Mouse (Mus musculus) neural tube, embryonic 13.5 days (tissue): Measurements from ENCODE around the gene Hoxd8. TPM values are rescaled to one million over a fixed set of nuclear protein-coding genes. Genes with fewer than 3 reads are reported as not detected.

Experiments used
- ATAC-seq: fragments of 200-750 bp; cut with Nextera tagmentation; 2 replicates; pipeline ENCODE4 v1.8.0; 2017; ENCODE audit warnings: low read depth, mild to moderate bottlenecking, moderate TSS enrichment, moderate library complexity
- H3K27ac ChIP-seq: fragments of 300-500 bp; sonication (generic); replicated peaks from 2 replicates; pipeline ENCODE4 v1.5.1; 2015; ENCODE audit warnings: moderate library complexity, mild to moderate bottlenecking, inconsistent platforms
- H3K27me3 ChIP-seq: fragments of 300-500 bp; sonication (generic); 2 replicates; pipeline ENCODE4 v1.6.1; 2015; ENCODE audit warnings: mild to moderate bottlenecking, inconsistent platforms
- H3K36me3 ChIP-seq: fragments of 300-500 bp; sonication (generic); 2 replicates; pipeline ENCODE4 v1.6.1; 2015; ENCODE audit warnings: mild to moderate bottlenecking, inconsistent platforms
- H3K4me1 ChIP-seq: fragments of 300-500 bp; sonication (generic); replicated peaks from 2 replicates; pipeline ENCODE4 v1.6.1; 2015; ENCODE audit warnings: inconsistent platforms
- H3K4me2 ChIP-seq: fragments of 300-500 bp; sonication (generic); 2 replicates; pipeline ENCODE4 v1.6.1; 2015; ENCODE audit warnings: inconsistent platforms, mild to moderate bottlenecking, moderate library complexity
- H3K4me3 ChIP-seq: fragments of 300-500 bp; sonication (generic); 2 replicates; pipeline ENCODE4 v1.5.1; 2015; ENCODE audit warnings: mild to moderate bottlenecking, inconsistent platforms
- H3K9ac ChIP-seq: fragments of 300-500 bp; sonication (generic); 2 replicates; pipeline ENCODE4 v1.6.1; 2015; ENCODE audit warnings: moderate library complexity, mild to moderate bottlenecking, inconsistent platforms
- H3K9me3 ChIP-seq: fragments of 300-500 bp; sonication (generic); 2 replicates; pipeline ENCODE4 v1.6.1; 2016; ENCODE audit warnings: inconsistent platforms
- WGBS: fragments of 180-500 bp; shearing (Covaris S2); methylation state at CpG from one replicate; pipeline ENCODE4 v1.1.7; 2015; 5-methylcytosine and 5-hydroxymethylcytosine counted together
- polyA plus RNA-seq: library from polyadenylated mRNA; unstranded; fragments of >200 nt; fragmentation: Nextera tagmentation; extraction: Ambion mirVana; gene quantifications from 2 replicates; pipeline ENCODE4 v1.2.1, GENCODE M21; 2015

Hoxd8 gene
- polyA plus RNA-seq, 1 experiment from 2014 or later = 22.8 TPM

- H3K9me3 ChIP-seq = no peaks in the 10 kb centered on the region
- no peaks in the 10 kb centered on the region for H3K36me3 ChIP-seq
- H3K9ac ChIP-seq = peak overlapping the region; percentile 100
- ATAC-seq = 0 out of 2 replicates have a peak, but pooled peaks have one; percentile 6
- peak overlapping the region; percentile 69 for H3K4me2 ChIP-seq
- H3K27me3 ChIP-seq = peaks cover 23% of the 10 kb centered on the region
- H3K4me3 ChIP-seq = peak overlapping the region; percentile 81
- peak overlapping the region; percentile 100 for H3K27ac ChIP-seq
- 4% methylated on average over 26 of the region's 26 CpGs for WGBS
- H3K4me1 ChIP-seq = peaks cover 59% of the 10 kb centered on the region
These were observed 559 bp upstream of the Hoxd8 start for GRCm38 (mm10) chr2:74703720-74704392.

DNA sequence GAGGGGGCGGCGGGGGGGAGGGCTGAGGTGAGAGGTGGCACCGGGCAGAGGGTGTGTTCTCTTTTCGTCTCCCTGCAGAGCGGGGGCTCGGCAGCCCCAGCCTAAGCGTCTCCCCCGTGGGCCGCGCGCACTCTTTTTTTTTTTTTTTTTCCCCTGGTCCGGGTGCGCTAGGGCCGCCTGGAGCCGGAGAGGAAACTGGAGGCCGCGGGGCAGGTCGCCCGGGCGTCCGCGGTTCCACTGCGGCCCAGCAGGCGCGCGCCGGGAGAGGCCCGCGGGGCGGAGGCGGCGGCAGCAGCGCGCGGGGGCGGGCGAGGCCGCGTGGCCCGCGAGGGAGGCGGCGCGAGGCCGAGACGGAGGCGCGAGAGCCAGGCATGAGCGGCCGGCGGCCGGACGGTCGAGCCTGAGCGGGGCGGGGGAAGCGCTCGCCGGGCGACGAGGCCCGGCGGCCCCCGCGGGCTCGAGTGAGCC is 618 bp downstream of the Hoxd8 start:
- Histone ChIP-seq H3K9me3 (no peaks in the 10 kb centered on the region), H3K27ac (peak overlapping the region; percentile 100), H3K27me3 (peaks cover 17% of the 10 kb centered on the region), H3K4me3 (peak overlapping the region; percentile 81), H3K4me1 (peaks cover 65% of the 10 kb centered on the region), H3K9ac (peak overlapping the region; percentile 100), H3K36me3 (no peaks in the 10 kb centered on the region), H3K4me2 (peak overlapping the region; percentile 69)
- WGBS = 2% methylated on average over 21 of the region's 66 CpGs
- ATAC-seq = peak; percentile 38

- H3K4me1 ChIP-seq = peaks cover 65% of the 10 kb centered on the region
- peak overlapping the region; percentile 100 for H3K9ac ChIP-seq
- H3K27ac ChIP-seq = peak overlapping the region; percentile 100
- peaks cover 12% of the 10 kb centered on the region for H3K27me3 ChIP-seq
- H3K4me3 ChIP-seq = peak overlapping the region; percentile 81
- no peaks in the 10 kb centered on the region for H3K36me3 ChIP-seq
- peak; percentile 60 for ATAC-seq
- under 1% methylated on average over 60 of the region's 85 CpGs for WGBS
- H3K9me3 ChIP-seq = no peaks in the 10 kb centered on the region
- H3K4me2 ChIP-seq = peak overlapping the region; percentile 69
These were observed 1.2 kb downstream of the Hoxd8 start for GRCm38 (mm10) chr2:74705467-74706089.

DNA sequence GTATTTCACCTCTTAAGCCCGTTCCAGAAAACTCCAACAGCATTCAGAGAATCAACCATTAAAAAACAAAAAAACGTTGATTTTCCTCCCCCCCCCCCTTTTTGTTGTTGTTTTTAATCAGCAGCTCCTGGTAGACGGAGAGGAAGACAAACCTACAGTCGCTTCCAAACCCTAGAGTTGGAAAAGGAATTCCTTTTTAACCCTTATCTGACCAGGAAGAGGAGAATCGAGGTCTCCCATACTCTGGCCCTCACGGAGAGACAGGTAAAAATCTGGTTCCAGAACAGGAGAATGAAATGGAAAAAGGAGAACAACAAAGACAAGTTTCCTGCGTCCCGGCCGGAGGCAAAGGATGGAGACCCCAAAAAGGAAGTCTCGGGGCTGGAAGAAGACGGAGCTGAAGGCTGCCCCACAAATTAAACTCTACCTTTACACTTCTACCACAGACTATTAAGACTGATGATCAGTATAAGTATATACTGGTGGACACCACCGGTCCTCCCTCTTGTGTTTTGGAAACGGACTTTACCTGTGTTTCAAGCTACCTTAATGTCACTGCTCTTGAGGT is 2.1 kb downstream of the Hoxd8 start:
- no peaks in the 10 kb centered on the region for H3K9me3 ChIP-seq
- H3K27ac ChIP-seq = peak overlapping the region; percentile 100
- peak overlapping the region; percentile 100 for H3K9ac ChIP-seq
- H3K27me3 ChIP-seq = peaks cover 3% of the 10 kb centered on the region
- peak overlapping the region; percentile 69 for H3K4me2 ChIP-seq
- H3K4me3 ChIP-seq = peak overlapping the region; percentile 81
- WGBS = 1% methylated on average over 13 of the region's 13 CpGs
- no peaks in the 10 kb centered on the region for H3K36me3 ChIP-seq
- peaks cover 61% of the 10 kb centered on the region for H3K4me1 ChIP-seq
- no peak for ATAC-seq

DNA sequence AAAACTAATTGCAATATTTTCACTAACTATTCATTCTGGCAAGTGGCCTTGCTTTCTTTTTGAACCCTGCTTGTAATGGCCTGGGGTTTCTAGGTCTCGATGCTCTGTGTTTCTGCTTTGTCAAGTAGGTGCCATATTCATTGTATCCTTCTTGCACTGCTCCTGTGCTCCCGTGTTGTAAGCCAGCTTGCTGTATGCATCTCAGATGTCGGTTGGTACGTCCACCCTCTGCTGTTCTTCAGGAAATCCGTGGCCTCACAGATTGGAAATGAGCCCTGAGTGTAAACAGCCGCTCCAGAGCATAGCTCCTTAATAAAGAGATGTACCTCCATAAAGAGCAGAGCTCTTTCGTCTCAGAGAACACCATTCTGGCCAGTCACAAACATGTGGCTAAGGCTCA is 3.2 kb downstream of the Hoxd8 start:
- peaks cover 59% of the 10 kb centered on the region for H3K4me1 ChIP-seq
- H3K36me3 ChIP-seq = no peaks in the 10 kb centered on the region
- no peaks in the 10 kb centered on the region; the same call in 1 of the 2 replicates for H3K27me3 ChIP-seq
- H3K9ac ChIP-seq = peak overlapping the region; percentile 100
- peak overlapping the region; percentile 83 for H3K27ac ChIP-seq
- no peaks in the 10 kb centered on the region for H3K9me3 ChIP-seq
- peak overlapping the region; percentile 69 for H3K4me2 ChIP-seq
- WGBS = 9% methylated on average over 7 of the region's 7 CpGs
- H3K4me3 ChIP-seq = peak overlapping the region; percentile 81
- no peak for ATAC-seq

- peak overlapping the region; percentile 100 for H3K9ac ChIP-seq
- no peak for ATAC-seq
- H3K9me3 ChIP-seq = no peaks in the 10 kb centered on the region
- peak overlapping the region; percentile 81 for H3K4me3 ChIP-seq
- peaks cover 53% of the 10 kb centered on the region for H3K4me1 ChIP-seq
- H3K36me3 ChIP-seq = no peaks in the 10 kb centered on the region
- peak overlapping the region; percentile 69 for H3K4me2 ChIP-seq
- H3K27ac ChIP-seq = peak overlapping the region; percentile 100
- WGBS = 13% methylated on average over 4 of the region's 4 CpGs
- no peaks in the 10 kb centered on the region for H3K27me3 ChIP-seq
These were observed 4.3 kb downstream of the Hoxd8 start for GRCm38 (mm10) chr2:74708676-74709075.

DNA sequence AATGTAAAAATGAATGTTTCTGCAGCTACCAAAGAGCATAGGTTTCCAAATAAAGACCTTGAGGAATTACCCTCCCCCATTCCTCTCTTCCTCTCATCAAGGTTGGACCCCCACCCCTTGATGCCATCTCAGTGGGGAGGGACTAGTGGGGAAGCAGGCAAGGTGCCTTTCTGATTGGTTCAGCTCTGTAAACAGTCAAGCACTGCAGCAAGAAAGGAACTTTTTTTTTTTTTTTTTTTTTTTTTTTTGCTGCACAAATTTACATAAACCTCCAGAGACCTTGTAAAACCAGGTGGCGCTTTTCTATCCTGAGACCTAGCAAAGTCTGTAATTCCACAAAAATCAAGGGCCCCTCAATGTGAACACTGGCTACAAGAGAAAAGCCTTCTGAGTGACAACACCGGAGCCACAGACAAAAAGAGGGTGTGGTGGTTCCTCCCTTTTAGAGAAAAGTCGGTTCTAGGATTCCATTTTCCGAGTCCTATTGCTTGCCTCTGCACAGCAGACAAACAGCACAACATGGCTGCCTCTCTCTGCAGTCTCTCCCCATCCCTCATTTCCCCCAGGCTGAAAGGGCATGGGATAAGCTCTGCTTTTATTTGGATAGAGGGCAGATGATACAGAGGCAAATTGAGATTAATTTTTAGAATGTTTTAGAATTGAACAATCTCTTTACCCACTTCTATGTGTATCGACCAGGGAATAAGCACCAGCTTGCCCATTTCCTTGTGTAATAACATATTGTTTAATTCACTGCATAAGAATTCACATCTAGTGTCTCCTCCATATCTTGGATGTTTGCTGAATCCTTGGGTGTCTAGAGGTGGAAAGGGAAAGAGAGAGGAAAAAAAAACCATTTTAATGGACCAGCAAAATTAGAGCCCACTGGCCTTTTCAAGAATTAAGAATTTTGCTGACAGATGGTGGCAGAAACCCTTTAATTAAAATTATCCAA is 5.3 kb downstream of the Hoxd8 start:
- Histone ChIP-seq H3K9ac (peak overlapping the region; percentile 100), H3K4me3 (peak overlapping the region; percentile 99), H3K36me3 (no peaks in the 10 kb centered on the region), H3K9me3 (no peaks in the 10 kb centered on the region), H3K27ac (peak overlapping the region; percentile 100), H3K4me2 (peak overlapping the region; percentile 69), H3K27me3 (no peaks in the 10 kb centered on the region), H3K4me1 (peaks cover 46% of the 10 kb centered on the region)
- no peak for ATAC-seq
- WGBS = 3% methylated on average over 5 of the region's 5 CpGs

DNA sequence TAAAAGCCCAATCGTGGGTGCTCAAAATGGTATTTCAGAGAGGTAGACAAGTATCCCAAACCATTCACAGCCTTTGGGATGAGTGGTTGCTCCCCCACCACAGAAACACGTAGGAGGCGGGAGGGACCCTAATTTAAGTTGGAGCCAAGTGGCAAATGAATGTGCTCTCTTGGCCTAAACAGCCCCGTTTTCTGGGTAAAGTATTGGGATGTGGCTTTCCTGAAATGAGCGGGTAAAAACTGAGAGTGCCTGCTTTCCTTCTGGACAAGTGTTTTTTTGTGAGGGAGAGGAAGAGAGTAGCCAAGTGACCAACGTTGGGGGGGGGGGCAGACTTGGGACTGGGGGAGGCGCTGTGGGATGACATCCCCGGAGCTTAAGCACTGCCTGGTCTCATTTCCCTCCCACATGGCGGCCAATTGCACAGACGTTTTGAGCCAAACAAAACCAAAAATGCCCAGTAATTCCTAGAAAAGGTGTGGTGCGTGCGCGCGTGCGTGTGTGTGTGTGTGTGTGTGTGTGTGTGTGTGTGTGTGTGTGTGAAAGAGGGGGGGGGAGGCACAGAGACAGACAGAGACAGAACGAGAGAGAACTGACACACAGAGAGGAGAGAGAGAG is 6.6 kb downstream of the Hoxd8 start:
- H3K9me3 ChIP-seq = no peaks in the 10 kb centered on the region
- peak overlapping the region; percentile 100 for H3K9ac ChIP-seq
- H3K4me2 ChIP-seq = peak overlapping the region; percentile 69
- H3K27me3 ChIP-seq = no peaks in the 10 kb centered on the region
- H3K4me3 ChIP-seq = peak overlapping the region; percentile 99
- H3K27ac ChIP-seq = peak overlapping the region; percentile 100
- ATAC-seq = no peak
- no peaks in the 10 kb centered on the region for H3K36me3 ChIP-seq
- WGBS = 1% methylated on average over 16 of the region's 16 CpGs
- H3K4me1 ChIP-seq = peaks cover 58% of the 10 kb centered on the region

DNA sequence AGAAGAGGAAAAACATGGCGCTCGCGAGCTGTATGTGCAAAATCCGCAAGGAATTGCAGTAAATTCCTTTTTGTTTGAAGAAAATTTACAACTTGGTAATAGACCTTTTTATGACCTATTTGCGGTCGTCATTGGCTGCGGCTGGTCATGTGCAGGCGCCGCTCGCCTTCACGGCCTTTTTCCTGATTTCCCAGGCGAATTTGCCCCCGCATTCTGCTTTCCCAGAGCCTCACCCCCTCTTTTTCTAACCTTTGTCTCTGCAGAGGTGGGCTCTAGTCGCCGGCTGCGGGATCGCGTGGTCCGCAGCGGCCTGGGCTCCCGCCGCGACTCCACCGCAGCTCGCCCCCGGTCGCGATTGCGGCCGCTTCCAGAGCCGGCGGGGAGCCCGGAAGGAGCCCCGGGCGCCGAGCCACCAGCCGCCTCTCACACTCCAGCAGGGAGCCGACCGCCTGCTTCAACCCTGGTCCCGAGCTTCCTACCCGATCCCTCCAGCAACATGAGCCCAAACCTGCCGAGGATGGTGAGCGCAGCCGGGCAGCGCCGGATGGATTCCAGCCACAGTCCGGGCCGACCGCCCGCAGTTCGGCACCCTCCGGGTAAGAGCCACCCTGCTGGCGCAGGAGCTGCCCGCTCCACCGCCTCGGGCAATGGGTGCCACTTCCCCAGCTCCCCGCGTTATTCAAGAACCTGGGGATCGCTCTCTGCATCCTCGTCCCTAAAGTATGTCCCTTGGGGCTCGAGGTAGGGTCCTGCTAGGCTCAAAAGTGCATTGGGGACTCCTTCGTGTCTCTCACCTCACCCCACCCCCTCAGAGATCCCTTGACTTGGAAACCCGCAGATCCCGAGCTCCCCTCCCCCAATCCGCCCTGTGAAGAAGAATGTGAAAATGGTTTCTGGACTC is 7.6 kb downstream of the Hoxd8 start, which contains the start of the genes Hoxd3 and Hoxd4:
TSS of gene Hoxd3 (plus strand) at position 207 of the 901 bp plus-strand sequence.
TSS of gene Hoxd4 (plus strand) at position 209 of the 901 bp plus-strand sequence.
- Histone ChIP-seq H3K27me3 (no peaks in the 10 kb centered on the region), H3K9ac (peak within 1 kb of the TSS; percentile 100), H3K36me3 (no peaks in the 10 kb centered on the region), H3K4me3 (peak within 1 kb of the TSS; percentile 99), H3K9me3 (no peaks in the 10 kb centered on the region), H3K4me1 (peaks cover 62% of the 10 kb centered on the region), H3K27ac (peak within 1 kb of the TSS; percentile 100), H3K4me2 (peak within 1 kb of the TSS; percentile 69)
- WGBS = under 1% methylated on average over 65 of the region's 65 CpGs
- peak; percentile 71 for ATAC-seq
